Mouse (Mus musculus): ENCODE measurements around the gene Zfp503.

The Zfp503 gene

DNA sequence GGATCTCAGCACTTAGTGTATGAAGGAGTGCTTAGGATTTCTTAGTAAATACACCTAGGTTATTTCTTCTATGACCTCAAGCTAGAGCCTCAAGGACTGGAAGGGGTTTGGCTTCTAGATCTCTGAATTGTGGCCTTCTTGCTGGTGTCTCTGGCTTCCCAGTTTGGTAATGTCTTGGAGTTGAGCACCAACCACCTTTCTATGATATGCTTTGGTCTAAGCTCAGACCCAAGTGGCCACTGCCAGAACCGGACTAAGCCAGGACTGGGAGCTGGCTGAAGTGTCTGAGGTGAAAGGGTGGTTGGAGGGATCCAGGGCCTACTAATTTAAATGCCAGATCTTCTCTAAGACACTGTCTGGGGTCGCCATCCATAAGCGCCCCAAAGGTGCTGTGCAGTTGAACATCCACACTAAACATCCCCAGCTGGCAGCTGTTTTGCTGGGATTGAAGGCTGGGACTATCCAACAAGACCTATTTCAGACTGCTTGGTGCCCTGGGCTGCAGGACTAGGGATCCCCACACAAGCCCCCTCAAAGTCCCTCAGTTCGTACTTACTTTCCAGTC lies 3.0 kb upstream of the Zfp503 start:
- no peak for DNase-seq

DNA sequence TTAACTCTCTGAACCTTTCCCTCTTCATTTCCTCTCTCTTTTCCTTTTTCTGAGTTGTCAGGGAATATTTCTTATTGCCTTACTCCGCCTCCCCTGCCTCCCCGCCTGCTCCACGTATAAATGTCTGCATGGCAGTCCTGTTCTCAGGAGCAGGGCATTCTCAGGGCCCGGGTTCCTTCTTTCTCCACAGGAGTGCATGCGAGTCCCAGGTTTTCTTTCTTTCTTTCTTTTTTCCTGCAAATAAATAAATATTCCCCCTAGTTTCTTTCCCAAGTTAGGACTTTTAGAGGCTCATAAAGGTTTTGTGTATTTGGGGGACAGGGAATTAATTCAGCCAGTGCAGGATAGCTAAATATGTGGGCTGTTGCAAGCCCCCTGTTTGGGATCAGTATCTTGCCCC lies 2.5 kb upstream of the Zfp503 start:
- DNase-seq: no peak

DNA sequence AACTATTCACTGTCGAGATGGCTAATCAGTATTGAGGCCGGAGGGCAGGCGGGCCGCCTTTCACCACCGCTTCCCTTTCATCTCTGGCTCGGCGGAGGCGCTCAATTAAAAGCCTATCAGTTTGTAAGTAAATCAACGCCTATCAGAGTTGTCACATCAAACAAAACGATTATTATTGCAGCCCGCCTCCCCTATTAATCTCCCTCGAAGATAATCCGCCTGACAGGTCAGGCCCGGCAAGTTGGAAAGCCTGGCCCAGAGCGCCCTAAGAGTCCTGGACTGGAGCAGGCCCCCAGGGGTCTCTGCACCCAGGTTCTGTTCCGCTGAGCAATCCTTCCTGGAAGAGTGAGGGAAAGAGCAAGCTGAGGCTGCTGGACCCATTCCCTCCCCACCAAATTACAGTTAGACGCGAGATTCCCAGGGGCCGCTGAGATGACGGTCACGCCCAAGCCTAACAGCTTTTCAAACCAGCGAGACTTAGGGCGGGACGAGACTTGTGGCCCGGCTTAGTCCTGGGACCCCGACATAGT lies 1.9 kb upstream of the Zfp503 start:
- no peak for DNase-seq

DNA sequence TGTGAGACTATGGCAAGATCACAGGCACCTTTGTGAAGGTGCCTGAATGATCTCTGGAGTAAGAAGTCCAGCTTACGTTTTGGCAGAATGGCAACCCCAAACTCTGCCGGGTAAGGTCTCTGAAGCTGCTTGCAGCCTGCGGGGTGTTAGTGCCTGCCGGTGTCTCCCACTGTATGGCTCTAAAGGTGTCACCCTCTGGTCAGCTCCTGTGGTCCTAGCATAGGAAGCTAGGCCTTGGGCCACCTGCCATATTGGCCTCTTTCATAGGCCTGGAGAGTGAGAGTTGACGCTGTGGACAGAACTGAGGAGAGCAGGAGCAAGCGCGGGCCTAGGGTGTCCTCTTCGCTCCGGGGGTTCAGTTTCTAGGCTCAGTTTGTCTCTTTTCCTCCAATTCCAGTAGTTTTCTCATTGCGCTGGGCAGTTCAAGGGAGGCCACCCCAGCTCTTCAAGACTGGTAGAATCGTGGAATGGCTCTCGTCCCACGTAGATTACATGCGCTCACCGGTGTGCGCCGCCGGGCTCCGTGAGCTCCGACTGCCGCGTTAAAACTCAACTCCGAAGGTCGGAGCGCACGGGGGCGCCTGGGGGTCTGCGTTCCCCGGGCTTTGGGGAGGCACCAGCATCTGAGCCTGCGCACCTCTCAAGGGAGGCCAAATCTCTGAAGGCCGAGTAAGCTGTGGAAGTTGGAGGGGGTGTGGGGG lies 1.1 kb upstream of the Zfp503 start:
- no peak for DNase-seq

DNA sequence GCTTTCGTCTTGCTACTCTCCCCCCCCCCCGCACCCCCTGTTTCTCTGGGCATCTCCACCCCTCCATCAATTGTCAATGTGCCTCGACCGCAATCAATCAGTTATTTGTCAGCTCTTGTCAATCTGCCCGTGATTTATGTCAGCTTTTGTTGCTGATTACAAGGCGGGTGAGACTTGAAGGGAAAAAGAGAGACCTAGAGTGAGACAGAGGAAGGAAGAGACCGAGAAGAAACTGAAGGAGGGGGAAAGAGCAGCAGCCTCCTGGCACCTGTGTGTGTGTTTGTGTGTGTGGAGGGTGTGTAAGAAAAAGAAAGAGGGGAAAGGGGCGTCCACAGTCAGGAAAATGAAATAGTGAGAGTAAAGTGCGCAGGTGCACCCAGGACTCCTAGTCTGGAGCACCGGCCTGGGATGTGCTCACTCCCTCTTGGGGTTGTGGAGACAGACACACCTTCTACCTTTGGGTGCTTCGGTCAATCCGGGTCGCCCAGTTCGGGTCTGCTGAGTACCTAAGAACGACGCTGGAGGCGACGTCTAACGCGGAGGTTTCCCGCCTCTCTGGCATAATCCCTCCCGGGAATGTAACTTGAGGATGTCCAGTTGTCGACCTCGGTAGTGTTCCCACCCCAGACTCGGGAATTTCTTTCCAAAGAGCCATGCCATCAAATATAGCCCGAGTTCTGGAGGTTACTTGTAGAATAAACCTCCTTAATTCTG lies 667 bp downstream of the Zfp503 start:
- no peak for DNase-seq

DNA sequence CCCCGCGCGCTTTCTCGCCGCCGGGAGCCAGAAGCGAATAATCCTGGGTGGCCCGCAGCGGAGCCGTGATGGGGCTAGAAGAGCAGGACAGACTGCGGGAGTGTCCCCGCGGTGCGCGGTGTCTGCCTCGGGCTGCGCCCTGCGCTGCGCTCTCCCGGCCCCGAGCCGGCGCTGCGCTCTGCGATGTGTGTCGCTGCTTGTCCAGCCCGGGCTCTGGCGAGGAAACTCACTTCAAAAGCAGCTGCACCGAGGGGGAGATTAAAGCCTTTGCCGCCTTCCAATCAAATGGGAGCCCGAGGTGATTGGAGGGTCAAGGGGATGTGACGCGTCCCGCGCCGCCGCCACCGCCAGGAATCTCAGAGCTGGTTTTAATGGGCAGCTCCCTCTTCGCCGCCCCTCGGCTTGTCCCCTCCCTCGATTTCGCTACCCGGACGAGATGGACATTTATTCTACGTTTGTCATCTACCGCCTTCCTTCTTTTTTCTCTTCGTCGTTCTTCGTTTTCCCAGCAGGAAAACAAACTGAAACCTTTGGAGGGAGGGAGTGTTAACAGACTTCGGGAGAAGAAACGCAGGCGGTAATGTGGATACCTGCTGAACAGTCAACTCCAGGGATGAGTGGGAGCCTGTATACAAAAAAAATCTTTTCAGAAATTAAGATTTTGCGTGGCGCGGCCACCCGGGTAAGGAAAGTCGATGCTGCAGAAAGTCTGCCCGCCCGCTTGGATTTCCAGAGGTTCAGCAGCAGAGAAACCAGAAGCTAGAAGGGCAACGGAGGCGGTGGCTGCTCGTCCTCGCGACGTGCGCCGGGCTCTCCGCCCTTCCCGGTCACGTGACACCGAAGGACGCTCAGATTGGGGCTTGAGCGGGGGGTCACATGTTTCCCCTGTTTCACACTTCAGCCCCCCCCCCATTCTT lies 1.5 kb downstream of the Zfp503 start:
- peak; percentile 61 for DNase-seq

DNA sequence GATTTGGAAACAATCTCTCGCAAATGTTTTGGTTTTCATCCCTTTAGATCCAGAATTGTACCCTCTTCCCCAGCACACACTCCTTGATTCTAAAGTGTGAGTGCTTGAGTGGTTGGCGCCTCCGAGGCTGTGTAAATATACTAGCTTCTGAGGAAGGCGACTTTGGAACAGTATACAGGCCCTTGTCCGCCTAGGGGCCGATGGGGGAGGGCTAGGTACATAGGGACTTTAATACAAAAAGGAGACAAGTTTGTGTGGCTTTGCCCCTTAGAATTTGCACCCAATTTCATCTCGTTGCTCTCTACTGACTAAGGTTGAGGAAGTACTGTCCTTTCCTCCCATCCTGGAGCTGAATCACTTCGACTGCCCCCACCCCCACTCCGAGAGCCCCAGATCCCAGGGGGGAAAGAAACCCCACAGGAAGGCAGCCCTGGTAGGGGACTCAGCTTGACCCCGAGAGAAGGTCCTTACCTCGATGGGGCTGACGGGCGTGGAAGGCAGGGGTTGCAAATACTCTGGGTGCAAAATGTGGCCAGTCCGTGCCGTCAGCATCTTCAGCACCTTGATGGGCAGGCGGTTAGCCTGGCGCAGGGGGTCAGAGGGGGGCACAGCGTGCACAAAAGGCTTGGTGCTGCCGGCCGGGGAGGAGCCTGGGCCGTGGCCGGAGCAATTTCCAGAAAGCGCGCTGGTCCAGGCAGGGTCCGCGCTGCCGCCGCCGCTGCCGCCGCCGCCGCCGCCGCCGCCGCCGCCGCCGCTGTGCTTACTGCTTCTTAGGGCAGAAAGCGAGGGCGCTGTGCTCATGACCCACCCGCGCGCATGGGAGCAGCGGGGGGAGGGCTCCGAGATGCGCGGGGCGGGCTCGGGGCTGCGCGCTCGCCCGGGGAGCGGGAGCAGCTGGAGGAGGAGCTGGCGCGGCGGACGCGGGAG lies 2.4 kb downstream of the Zfp503 start:
- DNase-seq: no peak

DNA sequence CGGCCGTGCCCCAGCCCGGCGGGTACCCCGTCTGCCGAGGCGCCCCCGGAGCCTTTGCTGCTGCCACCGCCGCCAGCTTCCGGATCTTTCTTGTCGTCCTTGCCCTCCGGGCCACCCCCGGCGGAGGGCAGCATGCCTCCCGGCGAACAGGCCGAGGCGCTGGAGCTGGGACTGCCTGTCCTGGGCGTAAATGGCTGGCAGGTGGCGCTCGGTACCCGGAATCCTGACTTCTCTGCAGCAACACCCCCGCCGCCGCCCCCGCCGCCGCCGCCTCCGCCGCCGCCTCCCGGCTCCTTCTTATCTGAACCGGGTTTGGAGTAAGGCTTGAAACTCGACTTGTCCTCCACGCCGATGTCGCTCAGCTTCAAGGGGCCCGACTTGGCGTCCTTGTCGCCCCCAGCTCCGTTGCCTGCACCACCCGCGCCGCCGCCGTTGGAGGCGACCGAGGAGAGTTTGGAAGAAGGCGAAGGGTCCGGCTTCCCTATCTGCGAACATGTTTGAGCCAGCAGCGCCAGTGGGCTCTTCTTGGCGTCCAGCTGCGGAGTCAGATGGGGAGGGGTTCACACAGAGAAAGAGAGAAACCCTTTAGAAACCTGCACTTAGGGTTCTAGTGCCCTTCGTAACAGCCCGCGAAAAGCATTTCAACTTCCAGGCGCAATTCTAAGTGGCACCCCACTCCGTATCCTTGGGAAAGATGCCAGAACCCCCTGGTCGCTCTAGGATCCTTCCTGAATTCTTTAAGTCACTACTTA lies 3.2 kb downstream of the Zfp503 start:
- DNase-seq: peak; percentile 57

DNA sequence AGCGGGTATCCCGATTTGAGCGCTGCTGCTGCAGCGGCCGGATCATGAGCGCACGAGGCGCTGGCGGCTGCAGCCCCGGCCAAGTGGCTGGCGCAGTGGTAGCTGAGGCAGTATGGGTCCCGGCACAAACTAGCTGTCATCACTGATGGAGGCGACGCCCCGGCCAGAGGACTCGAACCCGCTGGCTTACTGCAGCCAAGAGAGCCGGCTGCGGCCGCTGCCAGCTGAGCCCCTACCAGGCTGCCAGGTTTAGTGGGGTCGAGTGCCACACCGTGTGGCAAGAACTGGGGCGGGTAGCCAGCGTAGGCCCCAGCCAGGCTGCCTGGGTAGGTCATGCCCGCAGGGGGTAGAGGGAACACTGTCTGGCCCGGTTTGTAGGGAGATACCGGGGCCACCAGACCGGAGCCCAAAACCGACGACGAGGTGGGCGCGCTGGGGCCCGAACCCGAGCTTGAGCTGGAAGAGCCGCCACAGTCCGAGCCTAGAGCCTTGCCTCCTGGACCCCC lies 3.9 kb downstream of the Zfp503 start:
- DNase-seq: no peak

DNA sequence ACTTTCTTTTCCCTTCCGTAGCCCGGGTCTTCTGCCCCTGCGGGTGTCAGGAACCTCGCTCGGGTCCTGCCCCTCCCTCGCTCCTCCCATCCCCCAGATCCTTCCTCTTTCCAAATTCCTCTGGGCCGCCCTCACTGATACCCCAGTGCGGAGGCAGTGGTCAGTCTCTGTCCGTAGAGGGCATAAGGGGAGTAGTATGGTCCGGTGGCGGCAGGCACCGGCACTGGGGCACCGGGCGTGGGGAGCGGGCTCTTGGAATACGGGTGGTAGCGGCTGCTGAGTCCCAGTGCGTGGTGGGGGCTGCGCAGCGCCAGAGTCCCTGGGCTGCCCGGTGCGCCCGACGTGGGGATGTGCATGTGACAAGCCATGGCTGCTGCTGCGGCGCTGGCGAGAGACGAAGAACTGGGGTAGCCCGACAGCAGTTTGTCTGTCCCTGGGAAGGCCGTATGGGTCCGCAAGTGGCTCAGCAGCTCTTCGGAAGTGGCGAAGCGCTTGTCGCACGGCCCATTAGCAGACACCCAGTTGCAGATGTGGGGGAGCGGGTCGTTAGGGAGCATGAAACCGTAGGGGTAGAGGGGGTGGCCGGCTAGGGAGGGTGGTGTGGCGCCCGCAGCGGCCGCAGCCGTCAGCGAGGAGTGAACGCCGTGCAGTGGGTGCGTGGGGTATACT lies 4.5 kb downstream of the Zfp503 start:
- no peak for DNase-seq

DNA sequence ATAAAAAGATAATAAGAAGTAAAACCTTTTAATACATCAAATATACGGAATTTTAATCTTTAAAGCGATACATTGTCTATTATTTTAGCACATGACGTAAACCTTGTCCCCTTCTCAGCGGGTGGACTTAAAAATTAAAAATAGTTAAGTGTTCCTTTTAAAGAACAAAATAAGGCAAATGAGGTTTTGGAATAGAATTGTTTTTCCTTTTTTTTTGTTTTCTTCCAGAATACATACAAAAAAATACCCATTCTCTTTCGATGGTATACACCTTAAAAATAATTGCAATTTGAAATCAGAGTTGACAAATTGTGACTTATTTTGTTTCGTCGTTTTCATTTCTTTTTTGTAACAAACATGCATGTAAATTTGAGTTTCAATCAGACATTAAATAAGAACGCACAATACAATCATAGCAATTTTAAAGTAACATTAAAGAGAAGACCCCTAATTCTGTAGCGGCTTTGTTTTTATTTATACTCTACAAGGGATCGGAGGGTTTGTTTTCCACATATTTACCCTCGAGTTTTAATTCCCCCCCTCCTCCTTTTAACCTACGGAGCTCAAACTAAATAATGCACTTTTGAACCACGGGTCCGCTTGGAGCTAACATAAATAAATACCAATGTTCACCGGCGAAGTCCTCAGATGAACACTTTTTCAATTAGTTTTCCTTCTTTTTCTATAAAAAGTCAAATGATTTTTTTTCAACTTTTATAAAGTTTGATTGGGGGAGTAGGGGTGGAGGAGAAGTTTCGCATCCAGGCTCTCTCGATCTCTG lies 5.3 kb downstream of the Zfp503 start:
- no peak for DNase-seq

DNA sequence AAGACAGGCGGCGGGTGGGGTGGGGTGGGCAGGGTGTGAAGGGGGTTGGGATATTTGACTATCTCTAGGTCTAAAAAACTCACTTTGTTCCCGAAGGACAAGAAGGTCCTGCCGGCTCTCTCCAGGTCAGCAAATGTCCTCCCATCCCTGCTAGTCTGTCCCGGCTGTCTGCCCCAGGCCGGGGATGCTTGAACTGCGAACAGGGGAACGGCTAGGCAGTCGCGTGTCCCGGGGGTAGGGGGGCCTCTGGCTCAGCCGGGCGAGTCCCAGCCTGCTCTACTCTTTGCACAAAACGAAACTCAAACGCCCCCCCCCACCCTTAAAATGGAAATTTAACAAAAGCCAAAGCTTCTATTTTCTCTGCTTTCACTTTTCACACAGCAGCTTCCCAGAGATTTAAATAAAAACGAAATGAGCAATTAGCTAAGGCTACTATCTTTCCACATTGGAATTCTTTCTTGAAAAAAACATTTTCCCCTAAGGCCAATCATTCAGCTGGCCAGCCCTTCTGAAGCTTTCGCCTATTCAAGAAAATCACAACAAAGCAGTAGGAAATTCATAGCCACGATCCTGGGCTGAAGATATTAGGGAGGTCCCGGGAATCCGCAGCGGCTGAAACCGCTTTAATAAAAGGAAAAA lies 6.0 kb downstream of the Zfp503 start:
- no peak for DNase-seq

DNA sequence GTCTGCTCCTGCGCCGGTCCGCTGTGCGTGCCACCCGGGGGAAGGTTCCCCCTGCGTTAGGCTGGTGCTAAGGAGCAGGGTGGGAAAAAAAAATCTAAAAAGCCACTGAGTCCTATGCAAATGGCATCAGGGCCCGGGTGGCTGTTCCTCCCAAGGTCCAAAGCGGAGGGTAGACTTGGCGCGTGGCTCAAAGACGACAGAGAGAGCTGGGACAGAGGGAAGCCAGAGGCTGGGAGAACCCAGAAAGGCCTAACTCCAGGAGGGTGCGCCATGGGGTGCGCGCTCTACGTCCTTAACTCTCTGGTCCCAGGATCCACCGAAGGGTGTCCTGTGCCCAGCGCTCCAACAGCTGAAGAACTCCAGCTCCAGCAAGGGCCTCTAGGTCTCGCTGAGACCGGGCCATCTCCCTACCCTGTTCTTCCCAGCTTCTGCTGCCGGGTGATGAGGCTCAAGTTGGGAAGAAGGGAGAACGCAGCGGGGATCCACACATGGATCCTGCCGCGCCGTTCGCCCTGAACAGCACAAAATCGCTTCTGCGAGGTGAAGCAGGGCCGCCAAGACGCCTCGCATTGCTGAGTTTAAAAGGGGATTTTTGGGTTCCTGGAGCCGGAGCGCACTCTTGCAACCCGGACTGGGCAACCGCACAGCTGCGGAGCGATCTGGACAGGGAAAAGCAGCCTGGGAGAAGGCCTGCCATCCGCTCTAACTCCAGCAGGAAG lies 6.7 kb downstream of the Zfp503 start:
- DNase-seq: no peak

DNA sequence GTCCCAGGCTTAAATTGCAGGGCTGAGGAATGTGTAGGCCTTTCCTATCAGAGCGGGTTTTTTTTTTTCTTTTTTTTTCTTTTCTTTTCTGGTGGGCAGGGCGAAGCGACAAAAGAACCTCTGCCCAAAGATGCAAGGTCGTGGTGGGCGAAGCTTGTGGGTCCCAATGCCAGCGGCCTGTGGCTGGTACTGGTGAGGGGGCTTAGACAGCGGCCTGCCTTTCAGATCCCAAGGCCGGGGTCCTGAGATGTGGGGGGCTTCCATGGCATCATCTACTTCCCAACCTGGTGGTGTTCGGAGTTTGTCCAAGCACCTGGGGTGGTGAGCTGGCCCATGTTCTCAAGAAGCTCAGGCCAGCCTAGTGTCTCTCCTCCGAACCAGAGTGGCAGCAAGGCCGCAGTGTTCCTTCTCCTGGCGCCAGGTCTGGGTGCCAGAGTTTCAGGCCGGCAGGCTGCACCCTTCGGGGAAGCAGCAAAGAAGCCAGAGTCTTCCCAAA lies 7.3 kb downstream of the Zfp503 start:
- no peak for DNase-seq

DNA sequence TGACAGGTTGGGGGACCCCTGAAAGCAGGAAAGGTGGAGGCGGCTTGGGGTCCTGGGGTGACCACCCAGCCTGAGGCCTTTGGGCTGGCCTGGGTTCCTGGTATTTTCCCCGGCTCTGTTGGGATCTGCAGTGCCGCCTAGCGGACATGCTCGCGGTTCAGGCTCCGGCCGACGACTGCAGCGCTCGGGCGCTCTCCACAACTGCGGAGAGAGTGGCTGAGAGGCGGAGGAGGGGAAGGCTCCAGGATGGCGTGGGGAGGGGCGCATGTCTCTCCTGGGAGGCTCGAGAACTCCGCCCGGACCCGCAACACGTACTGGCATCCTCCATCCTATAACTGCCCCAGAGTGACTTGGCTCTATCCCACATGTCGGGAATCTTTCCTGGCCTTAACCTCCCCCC lies 7.9 kb downstream of the Zfp503 start:
- DNase-seq: no peak

DNA sequence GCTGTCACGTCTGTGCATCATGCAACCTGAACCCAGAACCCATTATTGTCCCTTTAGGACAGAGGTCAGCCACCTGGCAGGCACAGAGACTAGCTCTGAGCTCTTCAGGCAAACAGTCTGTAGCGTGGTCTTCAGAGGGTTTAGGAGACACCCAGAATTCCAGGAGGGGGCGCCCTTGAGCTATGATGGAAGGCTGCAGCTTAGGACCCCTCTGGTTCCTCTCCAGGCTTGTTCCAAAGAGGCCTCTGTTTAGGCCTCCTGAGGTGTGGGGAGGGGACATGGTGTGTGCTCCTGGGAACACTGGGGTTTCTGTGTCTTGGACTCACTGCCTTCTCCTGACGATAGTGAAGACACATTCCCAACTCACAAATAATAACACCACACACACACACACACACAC lies 20.4 kb downstream of the Zfp503 start:
- no peak for DNase-seq

DNA sequence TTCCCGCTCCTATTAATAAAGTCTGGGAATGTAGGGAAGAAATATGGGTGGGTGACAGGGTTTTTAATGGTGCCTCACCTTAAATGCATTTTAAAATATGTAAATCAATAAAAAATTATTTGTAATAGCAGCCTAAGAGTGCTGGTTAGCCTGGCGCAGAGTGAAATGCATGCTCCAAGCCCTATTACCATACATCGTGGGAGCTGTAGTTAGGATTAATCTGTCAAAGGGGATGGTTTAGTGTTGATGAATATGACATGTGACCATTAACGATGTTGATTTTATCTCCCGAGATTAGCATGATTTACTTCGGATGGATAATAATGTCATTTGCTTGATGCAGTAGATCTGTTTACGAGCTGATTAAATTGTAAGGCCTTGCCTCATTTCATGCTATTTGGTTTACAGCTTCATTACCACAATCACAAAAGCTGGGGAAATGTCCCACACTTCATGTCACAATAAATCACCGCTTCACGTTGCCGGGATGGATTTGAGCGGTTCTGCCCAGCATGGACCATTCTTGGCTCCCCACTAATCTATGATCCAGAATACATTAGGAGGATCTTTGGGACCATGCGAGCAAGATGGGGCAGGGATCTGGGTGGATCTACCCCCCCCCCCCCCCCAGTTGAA lies 21.9 kb downstream of the Zfp503 start:
- no peak for DNase-seq

DNA sequence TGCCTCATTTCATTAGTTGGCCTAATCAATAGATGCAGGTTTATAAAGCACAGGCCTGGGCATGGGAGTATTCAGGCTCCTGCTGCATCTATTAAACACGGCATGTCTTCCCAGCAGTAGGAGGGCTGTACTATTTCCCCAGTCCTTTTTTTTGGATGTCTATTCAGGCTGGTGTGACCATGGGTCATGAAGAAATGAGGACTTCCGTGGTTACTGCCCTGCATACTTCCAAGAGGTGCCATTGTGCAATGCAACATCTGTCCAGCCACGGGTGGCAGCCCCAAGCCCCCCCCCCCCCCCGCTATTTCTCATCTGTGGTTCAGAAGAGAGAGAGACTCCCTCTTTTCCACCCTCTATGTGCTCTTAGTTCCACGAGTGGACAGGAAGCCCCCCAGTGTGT lies 23.1 kb downstream of the Zfp503 start:
- no peak for DNase-seq

Data from cerebellum, adult 11 months (tissue).